In the genomic region with DNA sequence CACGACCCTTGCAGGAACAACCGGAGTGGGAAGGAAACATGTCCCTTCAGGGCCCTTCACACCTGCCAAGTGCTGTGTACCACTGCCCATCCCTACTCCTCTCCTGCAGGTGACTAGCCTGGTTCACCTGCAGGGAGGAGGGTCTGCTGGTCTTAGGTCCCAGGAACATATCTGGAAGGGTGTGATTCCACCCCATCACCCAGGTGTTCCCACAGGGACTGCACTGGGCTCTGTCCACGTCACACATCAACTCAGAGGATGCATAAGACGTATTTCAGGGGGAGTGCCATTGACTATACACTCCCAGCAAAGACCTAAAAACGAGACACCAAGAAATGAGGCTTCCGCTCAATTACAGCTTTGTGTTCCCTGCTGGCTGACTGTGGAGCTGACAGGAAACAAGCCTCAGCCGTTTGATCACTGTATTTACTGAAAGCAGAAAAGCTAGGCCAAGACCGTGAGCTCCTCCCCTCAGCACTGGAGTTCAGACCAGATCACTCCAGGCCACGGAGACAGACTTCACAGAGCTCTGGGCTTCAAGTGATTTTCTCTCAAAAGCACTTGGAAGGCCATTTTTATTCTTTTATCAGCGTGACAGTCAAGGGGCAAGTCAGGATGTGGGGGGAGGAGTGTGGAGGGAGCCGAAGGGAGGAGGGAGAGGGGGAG, we compare ENCODE assay signal across 8 mouse cellular contexts.
DNase-seq lines count a peak whose midpoint lies in the region; ATAC-seq and TF ChIP-seq lines count a peak whose summit lies in the region.

No protein-coding gene starts in this region.

- H3K4me1 ChIP-seq in thymus, adult 2 months (replicated peaks; ENCODE audit: control insufficient read depth, insufficient read depth, low read length) = peaks cover 16% of the 10 kb centered on the region
- H3K4me1 ChIP-seq in heart, embryonic 13.5 days = peaks cover 53% of the 10 kb centered on the region
- no peaks in the 10 kb centered on the region; the same call in 1 of the 2 replicates for H3K4me1 ChIP-seq in stomach, postnatal 0 days (replicated peaks; ENCODE audit: control insufficient read depth, insufficient read depth)

- H3K9me3 ChIP-seq in heart, embryonic 13.5 days = peaks cover 10% of the 10 kb centered on the region
- H3K9me3 ChIP-seq in stomach, postnatal 0 days (ENCODE audit: control insufficient read depth, low read length) = no peaks in the 10 kb centered on the region

- no peak; the same call in 1 of the 2 replicates for ATAC-seq in heart, embryonic 13.5 days (ENCODE audit: extremely low read depth, insufficient number of reproducible peaks, low FRiP score, low TSS enrichment)
- peak; percentile 48; the same call in 1 of the 2 replicates for ATAC-seq in stomach, postnatal 0 days (ENCODE audit: low FRiP score, low TSS enrichment)

- WGBS in thymus, adult 2 months = 56% methylated on average over 11 of the region's 11 CpGs
- 17% methylated on average over 11 of the region's 11 CpGs for WGBS in heart, embryonic 13.5 days
- 24% methylated on average over 11 of the region's 11 CpGs for WGBS in stomach, postnatal 0 days

- TF ChIP-seq EP300 in stomach, postnatal 0 days (optimal IDR thresholded peaks at IDR 0.05) = no peak

- H3K9ac ChIP-seq in heart, embryonic 13.5 days = peak overlapping the region; percentile 61
- H3K9ac ChIP-seq in stomach, postnatal 0 days (ENCODE audit: low read length) = peak overlapping the region; percentile 27; the same call in 1 of the 2 replicates

- peak overlapping the region; percentile 45; the same call in 1 of the 2 replicates for H3K27ac ChIP-seq in thymus, adult 2 months (ENCODE audit: control insufficient read depth, insufficient read depth, low read length)
- peak overlapping the region; percentile 86 for H3K27ac ChIP-seq in heart, embryonic 13.5 days (replicated peaks)
- peak overlapping the region; percentile 78 for H3K27ac ChIP-seq in stomach, postnatal 0 days (replicated peaks)

- H3K27me3 ChIP-seq in thymus, adult 2 months (ENCODE audit: control insufficient read depth, insufficient read depth, low read length) = no peaks in the 10 kb centered on the region
- no peaks in the 10 kb centered on the region for H3K27me3 ChIP-seq in heart, embryonic 13.5 days (replicated peaks)
- no peaks in the 10 kb centered on the region for H3K27me3 ChIP-seq in stomach, postnatal 0 days (ENCODE audit: control insufficient read depth, insufficient read depth, low read length)

- TF ChIP-seq CTCF in thymus, adult 2 months (IDR thresholded peaks at IDR 0.05; ENCODE audit: borderline replicate concordance, control insufficient read depth, extremely low read depth, insufficient read depth, low read length, poor library complexity) = no peak
- TF ChIP-seq CTCF in stomach, postnatal 0 days (IDR thresholded peaks at IDR 0.05; ENCODE audit: low read depth) = peak; percentile 43

- peak overlapping the region; percentile 50 for H3K4me2 ChIP-seq in heart, embryonic 13.5 days
- H3K4me2 ChIP-seq in stomach, postnatal 0 days (replicated peaks; ENCODE audit: low read depth) = no peak overlapping the region

- TF ChIP-seq POLR2A in thymus, adult 2 months (IDR thresholded peaks at IDR 0.05; ENCODE audit: control insufficient read depth, extremely low read depth, insufficient read depth, low read length, poor library complexity) = no peak

- no peak overlapping the region for H3K4me3 ChIP-seq in thymus, adult 2 months (ENCODE audit: control insufficient read depth, insufficient read depth, low read length)
- 0 out of 2 replicates have a peak overlapping the region, but pooled peaks have one; percentile 1 for H3K4me3 ChIP-seq in heart, embryonic 13.5 days
- no peak overlapping the region for H3K4me3 ChIP-seq in stomach, postnatal 0 days (ENCODE audit: low read depth, low read length)

- no peaks in the 10 kb centered on the region for H3K36me3 ChIP-seq in thymus, adult 2 months (ENCODE audit: control insufficient read depth, insufficient read depth, low read length)
- H3K36me3 ChIP-seq in heart, embryonic 13.5 days = peaks cover 23% of the 10 kb centered on the region
- H3K36me3 ChIP-seq in stomach, postnatal 0 days (ENCODE audit: control insufficient read depth, insufficient read depth, low read length) = 0 out of 2 replicates have a peak, but pooled peaks cover 4% of the 10 kb centered on the region

- DNase-seq in thymus, adult 2 months = no peak
- DNase-seq in thymus, adult 18-20 months = no peak
- peak; percentile 30 to 41 for DNase-seq in kidney, adult 8-10 months
- peak; percentile 89 for DNase-seq in lung, postnatal 10 days
- peak; percentile 22 for DNase-seq in stomach, postnatal 0 days (ENCODE audit: low spot score)
- no peak for DNase-seq in right cerebral cortex, postnatal 25 days
- DNase-seq in cerebellum, postnatal 36 days = no peak

Comparison
In these comparisons a context has a peak if more than half of its experiments do, and no peak if none do; other contexts are left out.
1. DNase-seq: peak in kidney, adult 8-10 months (2 of 2), lung, postnatal 10 days (single experiment) and stomach, postnatal 0 days (single experiment); none in thymus, adult 2 months (single experiment), thymus, adult 18-20 months (0 of 2), right cerebral cortex, postnatal 25 days (single experiment) and cerebellum, postnatal 36 days (0 of 2).
2. Peak in every context shown above with its lines, with median percentiles within 50 percentile points of each other: H3K27ac ChIP-seq.